ENCODE assay signal across 12 mouse cellular contexts in genomic region chr15:12376491-12377069, GRCm38 (mm10). TPM values are rescaled to one million over a fixed set of nuclear protein-coding genes. Genes with fewer than 3 reads are reported as not detected.
DNase-seq lines count a peak whose midpoint lies in the region; ATAC-seq and TF ChIP-seq lines count a peak whose summit lies in the region.
"Had no signal": no experiment of that assay in that cellular context is flagged by ENCODE, and none has a peak within 500 bp of the region (broad histone marks: within the 10 kb centered on the region; RNA-seq: fewer than 3 reads in every experiment).

No protein-coding gene starts in this region.

- no peak for DNase-seq in intestine, embryonic 14.5 days (ENCODE audit: low spot score)
- DNase-seq in CH12.LX (ENCODE audit: extremely low read depth) (no peak), ES-E14 (ENCODE audit: low read depth, low spot score) (no peak)
- no peak for DNase-seq in liver, postnatal 0 days
- no peak for DNase-seq in cerebellum, adult 11 months
- DNase-seq in testis, postnatal 10 days (ENCODE audit: low spot score): no peak
- DNase-seq in right cerebral cortex, postnatal 10 days (ENCODE audit: low spot score in 2 of 2): no peak
- DNase-seq: kidney, adult 8-10 months; spleen, adult 18-20 months had no signal

- no peak for TF ChIP-seq POLR2A in CH12.LX (IDR thresholded peaks at IDR 0.05; ENCODE audit: low read depth, low read length)

- no peak for TF ChIP-seq CTCF in intestine, postnatal 0 days (IDR thresholded peaks at IDR 0.05; ENCODE audit: low read depth)
- no peak for TF ChIP-seq CTCF in CH12.LX (conservative IDR thresholded peaks at IDR 0.05 in 1 of 2, IDR thresholded peaks at IDR 0.05 in 1 of 2; ENCODE audit: low read depth in 2 of 2, low read length in 2 of 2)
- TF ChIP-seq CTCF in liver, postnatal 0 days (IDR thresholded peaks at IDR 0.05; ENCODE audit: low read depth): no peak

- H3K9ac ChIP-seq in intestine, embryonic 14.5 days (ENCODE audit: low read length): no peak overlapping the region
- H3K9ac ChIP-seq in intestine, postnatal 0 days (ENCODE audit: low read depth, low read length): no peak overlapping the region
- H3K9ac ChIP-seq in CH12.LX (ENCODE audit: insufficient read depth, low read depth) (no peak overlapping the region), ES-E14 (ENCODE audit: insufficient read depth, low read depth, low read length, poor library complexity, severe bottlenecking) (no peak overlapping the region)
- peak overlapping the region; percentile 46; the same call in 1 of the 2 replicates for H3K9ac ChIP-seq in liver, postnatal 0 days (replicated peaks)

- no peak for TF ChIP-seq EP300 in CH12.LX (IDR thresholded peaks at IDR 0.05; ENCODE audit: low read length)
- TF ChIP-seq EP300 in liver, postnatal 0 days (IDR thresholded peaks at IDR 0.05; ENCODE audit: low read depth): no peak

- peak overlapping the region; percentile 51 for H3K4me2 ChIP-seq in intestine, embryonic 14.5 days (ENCODE audit: low read length)
- no peak overlapping the region for H3K4me2 ChIP-seq in intestine, postnatal 0 days (replicated peaks; ENCODE audit: low read depth)
- no peak overlapping the region for H3K4me2 ChIP-seq in CH12.LX (ENCODE audit: insufficient read depth, low read depth, poor library complexity, severe bottlenecking)
- peak overlapping the region; percentile 83 for H3K4me2 ChIP-seq in liver, postnatal 0 days (ENCODE audit: low read depth, low read length)

- 61% methylated on average over 13 of the region's 13 CpGs for WGBS in intestine, embryonic 14.5 days
- WGBS in intestine, postnatal 0 days: 61% methylated on average over 13 of the region's 13 CpGs
- WGBS in liver, postnatal 0 days (ENCODE audit: insufficient replicate concordance): 21% methylated on average over 13 of the region's 13 CpGs

- H3K4me1 ChIP-seq in intestine, embryonic 14.5 days (replicated peaks; ENCODE audit: control insufficient read depth, insufficient read depth, low read length): peaks cover 4% of the 10 kb centered on the region
- H3K4me1 ChIP-seq in intestine, postnatal 0 days (replicated peaks; ENCODE audit: control insufficient read depth, insufficient read depth, low read length): no peaks in the 10 kb centered on the region
- H3K4me1 ChIP-seq in CH12.LX (ENCODE audit: control insufficient read depth in 1 of 2, insufficient read depth in 2 of 2) (peaks cover 5 to 11% of the 10 kb centered on the region in 2 experiments; a peak in 3 of 4 replicates), ES-E14 (ENCODE audit: control insufficient read depth in 2 of 2, insufficient read depth in 2 of 2, low read length in 2 of 2, poor library complexity in 1 of 2) (peaks cover 0 to 5% of the 10 kb centered on the region in 2 experiments; a peak in 2 of 4 replicates)
- peaks cover 14% of the 10 kb centered on the region for H3K4me1 ChIP-seq in liver, postnatal 0 days (ENCODE audit: insufficient read depth)

- TF ChIP-seq RAD21 in CH12.LX (IDR thresholded peaks at IDR 0.05; ENCODE audit: low read depth, low read length): no peak

- in situ Hi-C loops in CH12.LX (cut with MboI; ENCODE audit: low pct_ligation_motif_present, low pct_unique_long_range_greater_than_20kb, low sequenced_read_pairs): no loop called here
- in situ Hi-C loops in ES-E14 (cut with MboI; ENCODE audit: low sequenced_read_pairs in 2 of 2, unreplicated experiment in 2 of 2): loop anchor here (10.0 kb wide), 1 partner anchor 198 kb away; no protein-coding TSS in a partner anchor

- no peaks in the 10 kb centered on the region for H3K79me2 ChIP-seq in CH12.LX (replicated peaks; ENCODE audit: control insufficient read depth, extremely low read depth, insufficient read depth, poor library complexity, severe bottlenecking)

- H3K4me3 ChIP-seq in intestine, embryonic 14.5 days (ENCODE audit: low read depth, low read length): no peak overlapping the region
- no peak overlapping the region for H3K4me3 ChIP-seq in intestine, postnatal 0 days (ENCODE audit: low read depth, low read length)
- H3K4me3 ChIP-seq in CH12.LX (replicated peaks in 1 of 3; ENCODE audit: low read depth in 2 of 3, low read length in 2 of 3, poor library complexity in 1 of 3) (no peak overlapping the region), ES-E14 (ENCODE audit: insufficient read depth in 1 of 2, low read depth in 1 of 2, low read length in 2 of 2, poor library complexity in 1 of 2, severe bottlenecking in 1 of 2) (no peak overlapping the region)
- peak overlapping the region; percentile 46; the same call in 1 of the 2 replicates for H3K4me3 ChIP-seq in liver, postnatal 0 days (ENCODE audit: low read depth, low read length)

- dilution Hi-C loops in CH12.LX (cut with MboI; ENCODE audit: extremely low pct_ligation_motif_present, extremely low pct_unique_long_range_greater_than_20kb, low sequenced_read_pairs): no loop called here

- H3K9me3 ChIP-seq in intestine, embryonic 14.5 days (ENCODE audit: control insufficient read depth, low read length): no peaks in the 10 kb centered on the region
- no peaks in the 10 kb centered on the region for H3K9me3 ChIP-seq in intestine, postnatal 0 days (ENCODE audit: control insufficient read depth)
- H3K9me3 ChIP-seq in CH12.LX (replicated peaks; ENCODE audit: low read length): no peaks in the 10 kb centered on the region
- no peaks in the 10 kb centered on the region for H3K9me3 ChIP-seq in ES-E14 (ENCODE audit: control insufficient read depth, insufficient read depth, low read depth, low read length)
- no peaks in the 10 kb centered on the region for H3K9me3 ChIP-seq in liver, postnatal 0 days (ENCODE audit: low read length)
- H3K9me3 ChIP-seq: G1E had no signal

- H3K27me3 ChIP-seq in intestine, embryonic 14.5 days (replicated peaks; ENCODE audit: control insufficient read depth, insufficient read depth, low read length): no peaks in the 10 kb centered on the region
- H3K27me3 ChIP-seq in intestine, postnatal 0 days (replicated peaks; ENCODE audit: control insufficient read depth, insufficient read depth, low read length): no peaks in the 10 kb centered on the region
- no peaks in the 10 kb centered on the region for H3K27me3 ChIP-seq in CH12.LX (replicated peaks)
- no peaks in the 10 kb centered on the region for H3K27me3 ChIP-seq in liver, postnatal 0 days (ENCODE audit: insufficient read depth, low read length)

- ATAC-seq in intestine, embryonic 14.5 days (replicated peaks; ENCODE audit: low FRiP score, low TSS enrichment, low read depth): no peak
- ATAC-seq in intestine, postnatal 0 days: no peak
- ATAC-seq in liver, postnatal 0 days: no peak

- no peak overlapping the region for H3K27ac ChIP-seq in intestine, embryonic 14.5 days (ENCODE audit: low read depth)
- H3K27ac ChIP-seq in intestine, postnatal 0 days (ENCODE audit: low read depth, low read length): no peak overlapping the region
- no peak overlapping the region for H3K27ac ChIP-seq in CH12.LX (ENCODE audit: insufficient read depth, low read depth)
- H3K27ac ChIP-seq in ES-E14 (ENCODE audit: insufficient read depth, low read depth, low read length, poor library complexity, severe bottlenecking): no peak overlapping the region
- peak overlapping the region; percentile 46 for H3K27ac ChIP-seq in liver, postnatal 0 days (ENCODE audit: low read depth)

- H3K36me3 ChIP-seq in intestine, embryonic 14.5 days (ENCODE audit: control insufficient read depth, insufficient read depth, low read length): no peaks in the 10 kb centered on the region
- H3K36me3 ChIP-seq in intestine, postnatal 0 days (ENCODE audit: control insufficient read depth, insufficient read depth): peaks cover 43% of the 10 kb centered on the region
- H3K36me3 ChIP-seq in CH12.LX (replicated peaks in 1 of 2; ENCODE audit: control insufficient read depth in 1 of 2, insufficient read depth in 1 of 2, low read length in 1 of 2) (no peaks in the 10 kb centered on the region), ES-E14 (ENCODE audit: control insufficient read depth, insufficient read depth, low read length, poor library complexity, severe bottlenecking) (no peaks in the 10 kb centered on the region)
- no peaks in the 10 kb centered on the region for H3K36me3 ChIP-seq in liver, postnatal 0 days (replicated peaks; ENCODE audit: insufficient read depth, low read length)

TF ChIP-seq in CH12.LX, 34 proteins besides CTCF, POLR2A, EP300 and RAD21:
- TF ChIP-seq ZNF384 (IDR thresholded peaks at IDR 0.05; ENCODE audit: low read depth, low read length): peak; percentile 72
- no peak for TF ChIP-seq GABPA (IDR thresholded peaks at IDR 0.05; ENCODE audit: insufficient replicate concordance, low read depth, low read length)
TF ChIP-seq in CH12.LX: peak in this region for 1.

TF ChIP-seq in ES-E14, 5 proteins besides CTCF, POLR2A, EP300 and RAD21:
- TF ChIP-seq ZNF384 (IDR thresholded peaks at IDR 0.05; ENCODE audit: low read depth, low read length): peak; percentile 92
- TF ChIP-seq HCFC1 (IDR thresholded peaks at IDR 0.05; ENCODE audit: borderline replicate concordance, insufficient read depth, low read length): no peak
- TF ChIP-seq ZC3H11A (IDR thresholded peaks at IDR 0.05; ENCODE audit: borderline replicate concordance, low read depth, low read length): no peak
- TF ChIP-seq CHD2 (IDR thresholded peaks at IDR 0.05; ENCODE audit: low read depth, low read length): no peak

RNA-seq across cellular contexts. Expression of gene 1810049J17Rik, which starts 54.9 kb away (rescaled TPM):
- polyA plus RNA-seq in intestine, embryonic 14.5 days (2014; fragmentation: Nextera tagmentation; extraction: Ambion mirVana): 1.4 and 1.7 TPM in 2 replicates
- polyA plus RNA-seq in intestine, postnatal 0 days (2015; fragmentation: Nextera tagmentation; extraction: Ambion mirVana): 6.5 and 6.9 TPM in 2 replicates
- 17.6 and 21.5 TPM in 2 replicates for total RNA-seq in CH12.LX (2012; rRNA removed)
- not detected in 2 replicates for total RNA-seq in CH12.LX (2014; rRNA removed)
- 0.74 TPM in 1 of 2 replicates, not detected in the other for polyA plus RNA-seq in CH12.LX (2012; ENCODE audit: insufficient read length, low read depth)
- 9.6 and 18.8 TPM in 2 replicates for total RNA-seq in ES-E14 (2012; rRNA removed)
- 0.79 and 1.1 TPM in 2 replicates for polyA plus RNA-seq in liver, postnatal 0 days (2015; fragmentation: Nextera tagmentation; extraction: Ambion mirVana)
- polyA plus RNA-seq: embryonic facial prominence, embryonic 11.5 days had no signal

RNA-seq across cellular contexts. Expression of gene Golph3, which starts 55.3 kb away (rescaled TPM):
- polyA plus RNA-seq in intestine, embryonic 14.5 days (2014; fragmentation: Nextera tagmentation; extraction: Ambion mirVana): 93.2 and 98.0 TPM in 2 replicates
- polyA plus RNA-seq in intestine, postnatal 0 days (2015; fragmentation: Nextera tagmentation; extraction: Ambion mirVana): 67.9 and 70.0 TPM in 2 replicates
- 67.2 and 75.2 TPM in 2 replicates for total RNA-seq in CH12.LX (2012; rRNA removed)
- 208 and 214 TPM in 2 replicates for total RNA-seq in CH12.LX (2014; rRNA removed)
- polyA plus RNA-seq in CH12.LX (2012; ENCODE audit: insufficient read length, low read depth): 90.7 and 97.2 TPM in 2 replicates
- total RNA-seq in ES-E14 (2012; rRNA removed): 72.9 and 83.7 TPM in 2 replicates
- 35.8 and 37.2 TPM in 2 replicates for polyA plus RNA-seq in liver, postnatal 0 days (2015; fragmentation: Nextera tagmentation; extraction: Ambion mirVana)

Comparison
In these comparisons a context has a peak if more than half of its experiments do, and no peak if none do; other contexts are left out.
1. H3K4me2 ChIP-seq: peak in intestine, embryonic 14.5 days (single experiment) and liver, postnatal 0 days (single experiment); none in intestine, postnatal 0 days (single experiment) and CH12.LX (single experiment).